Mouse (Mus musculus) heart, postnatal 0 days (tissue): ENCODE data around the gene Iqcf4.

ENCODE experiments used
- CTCF ChIP-seq: IDR thresholded peaks from 2 replicates; pipeline ENCODE4 v1.5.1; 2016; ENCODE audit warnings: antibody characterized with exemption, control low read depth, low read depth
- EP300 ChIP-seq: IDR thresholded peaks from 2 replicates; pipeline ENCODE4 v1.6.1; 2016; ENCODE audit warnings: antibody characterized with exemption, low read depth

DNA sequence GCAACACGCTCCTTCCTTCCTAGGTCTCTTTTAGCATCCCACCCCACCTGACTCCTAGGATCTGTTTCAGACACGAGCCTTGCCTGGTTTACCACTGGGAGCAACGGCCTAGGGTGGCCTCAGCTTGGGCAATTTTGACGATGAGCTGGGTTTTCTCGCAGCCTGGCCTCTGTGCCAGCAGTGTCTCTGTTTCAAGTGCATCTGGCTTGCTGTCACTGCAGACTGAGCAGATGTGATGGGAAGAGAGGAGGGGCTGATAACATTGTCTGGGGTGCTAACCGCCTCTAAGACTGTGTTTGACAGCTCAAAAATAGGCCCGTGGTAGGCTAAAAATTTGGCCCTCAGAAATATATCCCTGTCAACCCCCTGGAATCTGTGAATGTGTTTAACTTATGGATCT is 25.0 kb upstream of the Iqcf4 start:
- TF ChIP-seq EP300 (no peak), CTCF (no peak)
